Mouse (Mus musculus) olfactory bulb, adult 2 months (tissue): ENCODE measurements around the gene Galnt7. TPM values are rescaled to one million over a fixed set of nuclear protein-coding genes. Genes with fewer than 3 reads are reported as not detected.

Source experiments
- H3K27ac ChIP-seq: fragments of 200-500 bp; 2 replicates; pipeline ENCODE4 v1.5.1; 2012; ENCODE audit warnings: low read depth, low read length; ENCODE audit not compliant: insufficient read depth
- H3K4me1 ChIP-seq: fragments of 200-500 bp; 2 replicates; pipeline ENCODE4 v1.6.1; 2012; ENCODE audit warnings: low read length; ENCODE audit not compliant: control insufficient read depth, insufficient read depth
- H3K4me3 ChIP-seq: fragments of 200-500 bp; 2 replicates; pipeline ENCODE4 v1.5.1; 2012; ENCODE audit warnings: mild to moderate bottlenecking, low read depth, low read length, moderate library complexity; ENCODE audit not compliant: insufficient read depth
- CTCF ChIP-seq: fragments of 200-500 bp; IDR thresholded peaks from 2 replicates; pipeline ENCODE4 v1.5.1; 2012; ENCODE audit warnings: low read depth, mild to moderate bottlenecking, low read length, moderate library complexity; ENCODE audit not compliant: insufficient read depth
- POLR2A ChIP-seq: fragments of 200-500 bp; IDR thresholded peaks from 2 replicates; pipeline ENCODE4 v1.6.1; 2012; ENCODE audit warnings: mild to moderate bottlenecking, low read depth, low read length, moderate library complexity; ENCODE audit not compliant: insufficient read depth
- WGBS: fragments of 180-500 bp; shearing (Covaris S2); methylation state at CpG from one replicate; pipeline ENCODE4 v1.1.7; 2018; 5-methylcytosine and 5-hydroxymethylcytosine counted together
- polyA plus RNA-seq: library from polyadenylated mRNA; stranded (reverse); fragments of >200 nt; gene quantifications from 2 replicates; pipeline ENCODE4 v1.2.4, GENCODE M21; 2012; ENCODE audit warnings: low replicate concordance; ENCODE audit not compliant: missing spikeins, insufficient read depth, insufficient read length

Galnt7 gene
- polyA plus RNA-seq, 1 experiment = not detected

GRCm38 (mm10) chr8:57611419-57611977, 41.3 kb downstream of the Galnt7 start:
- 79% methylated on average over 7 of the region's 7 CpGs for WGBS
- H3K4me1 ChIP-seq = peaks cover 4% of the 10 kb centered on the region
- H3K4me3 ChIP-seq = no peak overlapping the region
- H3K27ac ChIP-seq = no peak overlapping the region
- TF ChIP-seq POLR2A (no peak), CTCF (no peak)

- Histone ChIP-seq H3K27ac (no peak overlapping the region), H3K4me3 (no peak overlapping the region), H3K4me1 (peaks cover 6% of the 10 kb centered on the region)
- TF ChIP-seq CTCF (no peak), POLR2A (no peak)
- WGBS = 59% methylated on average over 10 of the region's 11 CpGs
Observed at GRCm38 (mm10) chr8:57610706-57611418, 42.0 kb downstream of the Galnt7 start.

- Histone ChIP-seq H3K27ac (no peak overlapping the region), H3K4me1 (peaks cover 11% of the 10 kb centered on the region), H3K4me3 (no peak overlapping the region)
- TF ChIP-seq CTCF (no peak), POLR2A (no peak)
- WGBS = 90% methylated on average over 5 of the region's 5 CpGs
Observed at GRCm38 (mm10) chr8:57602511-57602910, 50.3 kb downstream of the Galnt7 start.

- H3K4me3 ChIP-seq = no peak overlapping the region
- peaks cover 11% of the 10 kb centered on the region for H3K4me1 ChIP-seq
- no peak overlapping the region for H3K27ac ChIP-seq
- TF ChIP-seq POLR2A (no peak), CTCF (no peak)
- 88% methylated on average over 12 of the region's 12 CpGs for WGBS
Observed at GRCm38 (mm10) chr8:57601987-57602418, 50.8 kb downstream of the Galnt7 start.

GRCm38 (mm10) chr8:57599813-57600555, 52.8 kb downstream of the Galnt7 start:
- no peak overlapping the region for H3K4me3 ChIP-seq
- WGBS = 33% methylated on average over 22 of the region's 22 CpGs
- no peak overlapping the region for H3K27ac ChIP-seq
- TF ChIP-seq CTCF (no peak), POLR2A (no peak)
- peaks cover 7% of the 10 kb centered on the region for H3K4me1 ChIP-seq

GRCm38 (mm10) chr8:57595853-57596252, 57.0 kb downstream of the Galnt7 start:
- Histone ChIP-seq H3K27ac (no peak overlapping the region), H3K4me1 (peaks cover 7% of the 10 kb centered on the region), H3K4me3 (no peak overlapping the region)
- no peak for TF ChIP-seq CTCF
- TF ChIP-seq POLR2A = no peak
- WGBS = 63% methylated on average over 3 of the region's 3 CpGs

- TF ChIP-seq POLR2A (no peak), CTCF (no peak)
- 84% methylated on average over 6 of the region's 6 CpGs for WGBS
- no peak overlapping the region for H3K4me3 ChIP-seq
- no peak overlapping the region for H3K27ac ChIP-seq
- peaks cover 3% of the 10 kb centered on the region for H3K4me1 ChIP-seq
Observed at GRCm38 (mm10) chr8:57594175-57594885, 58.5 kb downstream of the Galnt7 start.

GRCm38 (mm10) chr8:57592604-57593003, 60.2 kb downstream of the Galnt7 start:
- Histone ChIP-seq H3K4me3 (no peak overlapping the region), H3K4me1 (peaks cover 5% of the 10 kb centered on the region), H3K27ac (no peak overlapping the region)
- 86% methylated on average over 7 of the region's 7 CpGs for WGBS
- TF ChIP-seq POLR2A (no peak), CTCF (no peak)

- 96% methylated on average over 4 of the region's 4 CpGs for WGBS
- TF ChIP-seq POLR2A (no peak), CTCF (no peak)
- Histone ChIP-seq H3K4me1 (peaks cover 7% of the 10 kb centered on the region), H3K27ac (no peak overlapping the region), H3K4me3 (no peak overlapping the region)
Observed at GRCm38 (mm10) chr8:57591681-57592080, 61.2 kb downstream of the Galnt7 start.
